Mouse (Mus musculus) 416B (cell line): ENCODE results near the gene Tom1l1.
A peak's percentile ranks its signal among the peaks of the same experiment; 100 is the strongest.

Source experiments
- DNase-seq: peaks from one replicate; pipeline ENCODE4 v3.0.0; 2011; ENCODE audit warnings: low read depth

Gene Tom1l1

DNA sequence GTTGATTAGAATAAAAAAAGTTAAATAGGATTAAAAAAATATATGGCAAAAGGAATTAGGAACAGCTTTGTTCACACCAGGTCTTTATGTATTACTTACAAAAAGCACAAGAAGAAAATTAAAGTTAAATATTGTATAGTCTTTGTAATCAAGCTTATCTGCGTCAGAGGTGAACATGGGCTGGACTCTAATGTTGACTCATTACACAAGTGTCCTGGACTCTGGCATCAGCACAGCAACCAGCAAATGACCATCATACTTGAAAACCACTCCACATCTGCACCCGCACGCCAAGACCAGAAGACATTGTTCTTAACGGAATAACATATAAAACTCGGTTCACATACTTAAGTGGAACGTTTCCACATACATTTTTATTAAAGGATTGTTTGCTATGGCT is 20.8 kb downstream of the Tom1l1 start:
- no peak for DNase-seq

GRCm38 (mm10) chr11:90666916-90667315 is 21.2 kb downstream of the Tom1l1 start:
- DNase-seq, result no peak

DNA sequence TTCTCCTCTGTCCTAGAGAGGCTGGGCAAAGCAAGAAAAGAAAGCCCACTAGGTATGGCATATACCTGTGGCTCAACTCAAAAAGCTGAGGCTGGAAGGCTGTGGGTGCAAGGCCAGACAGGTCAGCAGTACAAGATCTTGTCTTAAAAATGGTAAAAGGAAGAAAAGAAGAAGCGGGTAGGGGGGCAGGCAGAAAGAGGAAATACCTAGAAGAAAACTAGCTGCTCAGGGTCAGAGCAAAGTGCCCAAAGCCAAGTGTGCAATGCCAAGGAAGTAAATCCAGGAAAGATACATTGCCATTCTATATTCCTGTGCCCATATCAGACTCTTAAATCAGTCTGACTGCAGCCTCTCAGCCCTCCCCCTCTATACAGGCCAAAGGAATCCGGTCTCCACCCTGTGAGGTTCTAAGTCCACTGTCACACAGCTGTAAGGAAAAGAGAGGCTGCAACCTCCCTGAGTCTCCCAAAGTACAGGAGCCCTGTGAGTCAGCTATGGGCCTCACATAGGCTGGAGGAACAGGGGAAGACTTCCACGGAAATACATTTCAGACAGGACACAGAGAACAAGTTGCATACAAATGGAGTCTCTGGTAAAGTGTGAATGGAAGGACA is 21.9 kb downstream of the Tom1l1 start:
- no peak for DNase-seq

DNA sequence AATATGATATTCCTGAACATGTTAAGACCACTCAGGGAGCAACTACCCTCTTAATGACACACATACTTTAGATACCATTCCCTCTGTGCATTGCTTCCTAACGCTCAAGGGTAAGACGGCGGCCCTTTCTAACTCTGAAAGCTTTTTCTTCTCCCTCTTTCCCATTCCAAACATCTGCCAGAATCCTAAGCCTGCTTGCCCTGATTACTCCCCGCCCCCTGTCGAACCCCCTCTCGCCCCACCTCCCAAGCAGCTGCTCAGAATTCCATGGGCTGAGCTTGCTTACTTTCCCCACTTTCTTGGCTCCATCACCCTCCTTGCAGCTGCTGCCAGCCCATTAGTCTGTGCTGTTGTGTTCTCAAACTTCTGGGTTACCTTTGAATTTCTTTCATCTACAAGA is 23.0 kb downstream of the Tom1l1 start:
- DNase-seq, result no peak

DNA sequence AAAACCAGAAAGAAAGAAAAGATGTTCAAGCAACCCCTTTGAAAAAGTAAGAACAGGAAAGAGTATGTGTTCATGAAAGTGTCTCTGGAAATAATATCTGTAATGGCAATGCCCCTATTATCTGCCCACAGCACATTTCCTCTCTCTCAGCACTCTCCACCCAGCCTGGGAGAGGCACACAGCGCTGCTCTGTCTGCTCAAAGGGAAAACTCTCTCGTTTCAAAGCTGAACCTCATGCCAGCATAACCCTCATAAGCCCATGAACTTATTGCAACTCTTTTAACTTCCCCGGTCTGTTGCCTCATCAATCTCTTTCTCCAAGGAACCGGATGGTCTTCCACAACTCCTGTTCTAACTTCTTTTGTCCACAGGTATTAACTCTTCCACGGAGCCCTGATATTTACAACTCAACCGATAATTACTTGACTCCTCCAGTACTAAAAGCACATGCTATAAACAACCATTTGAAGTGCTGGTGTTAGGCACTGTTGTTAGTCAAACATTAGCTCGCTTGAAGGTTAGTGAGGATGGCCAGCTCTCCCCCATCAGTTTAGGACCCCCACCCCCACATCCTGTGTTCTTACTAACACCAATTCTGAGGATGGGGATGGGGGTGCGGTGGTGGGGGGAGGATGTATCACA is 23.7 kb downstream of the Tom1l1 start:
- DNase-seq, result peak; percentile 75

DNA sequence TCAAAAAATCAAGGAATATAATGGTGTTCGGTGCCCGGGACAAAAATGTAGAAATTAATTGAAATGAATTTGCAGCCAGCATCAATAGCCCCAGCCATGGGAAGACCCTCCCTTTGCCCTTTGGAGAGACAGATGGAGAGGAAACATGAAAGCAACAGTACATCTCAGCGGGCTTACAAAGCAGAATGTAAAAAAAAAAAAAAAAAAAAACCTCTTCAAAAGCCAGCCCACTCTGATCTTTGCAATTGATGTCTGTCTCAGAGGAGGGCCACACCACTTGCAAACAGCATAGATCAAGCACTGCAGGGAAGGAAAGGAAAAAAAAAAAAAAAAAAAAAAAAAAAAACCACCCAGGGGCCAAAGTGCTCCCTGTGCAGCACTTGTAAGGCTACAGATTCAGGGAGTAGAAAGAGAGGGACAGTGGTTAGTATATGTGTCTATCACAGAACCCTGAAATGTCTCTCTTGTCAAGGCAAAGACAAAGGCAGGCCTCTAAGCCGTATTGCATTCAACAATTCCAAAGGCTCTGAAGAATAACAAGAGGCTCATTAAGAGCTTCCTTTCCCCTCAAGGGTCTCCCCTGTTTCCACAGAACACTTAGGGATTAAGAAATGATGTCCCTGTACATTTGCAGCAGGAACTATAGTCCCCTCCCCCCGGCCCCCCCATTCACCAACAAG is 24.4 kb downstream of the Tom1l1 start:
- no peak for DNase-seq

DNA sequence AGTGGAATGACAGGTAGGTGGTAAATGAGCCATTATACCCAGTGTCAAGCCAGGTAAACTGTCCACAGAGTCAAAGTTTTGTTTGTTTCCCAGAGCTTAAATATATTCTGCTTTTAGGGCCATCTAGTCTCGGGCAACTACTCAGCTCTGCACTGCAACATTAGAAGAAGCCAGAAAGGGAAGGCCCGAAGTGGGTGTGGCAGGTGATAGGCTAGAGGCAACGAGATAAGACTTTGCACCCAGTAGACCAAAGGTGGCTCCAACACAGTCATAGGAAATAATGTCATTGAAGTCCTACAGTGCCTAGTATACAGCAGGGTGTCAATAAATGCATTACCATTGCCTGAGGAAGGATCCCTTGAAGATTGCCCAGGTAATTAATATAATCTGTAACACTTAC is 25.1 kb downstream of the Tom1l1 start:
- DNase-seq, result no peak

DNA sequence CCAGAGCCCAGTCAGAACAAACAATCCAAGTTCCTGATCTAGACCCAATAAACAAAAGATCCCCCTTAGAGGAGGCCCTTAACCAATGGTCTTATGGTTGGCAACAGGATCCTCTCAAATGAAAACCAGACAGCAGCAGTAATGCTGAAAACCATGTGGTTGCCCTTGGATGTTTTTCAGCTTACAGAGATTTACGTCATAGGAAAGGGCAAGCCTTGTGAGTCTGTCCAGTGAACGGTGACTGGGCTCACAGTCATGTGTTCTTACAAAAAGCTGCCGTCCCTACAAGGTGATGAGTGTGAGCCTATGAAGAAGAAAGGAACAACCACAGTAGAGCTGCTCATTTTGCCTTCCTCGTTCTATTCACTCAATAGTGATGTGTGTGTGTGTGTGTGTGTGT is 27.5 kb downstream of the Tom1l1 start:
- DNase-seq, result no peak

DNA sequence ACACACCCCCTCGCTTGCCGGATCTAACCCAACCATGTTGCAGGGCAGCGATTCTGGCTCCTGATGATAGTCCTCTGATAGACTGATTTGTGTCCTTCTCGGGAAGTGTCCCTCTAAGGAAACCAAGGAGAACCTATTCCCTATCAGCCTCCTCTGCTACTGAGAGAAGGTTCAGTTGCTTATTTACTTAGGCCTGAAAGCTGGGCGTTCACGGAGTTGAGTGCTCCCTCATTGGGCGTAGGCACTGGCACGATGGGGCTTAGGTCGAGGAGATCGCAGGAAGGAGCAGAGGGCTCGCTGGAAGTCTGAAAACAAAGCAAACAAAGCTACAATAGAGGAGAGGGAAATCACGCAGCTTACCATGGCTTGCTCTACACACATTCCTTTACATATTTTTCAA is 30.6 kb downstream of the Tom1l1 start:
- no peak for DNase-seq

GRCm38 (mm10) chr11:90652603-90653002 is 35.6 kb downstream of the Tom1l1 start:
- DNase-seq, result no peak

GRCm38 (mm10) chr11:90650231-90650885 is 37.8 kb downstream of the Tom1l1 start:
- DNase-seq, result no peak

- peak; percentile 15 for DNase-seq
Measured at GRCm38 (mm10) chr11:90649777-90650176, 38.4 kb downstream of the Tom1l1 start.

- peak; percentile 38 for DNase-seq
Measured at GRCm38 (mm10) chr11:90638312-90638830, 49.8 kb downstream of the Tom1l1 start.

DNA sequence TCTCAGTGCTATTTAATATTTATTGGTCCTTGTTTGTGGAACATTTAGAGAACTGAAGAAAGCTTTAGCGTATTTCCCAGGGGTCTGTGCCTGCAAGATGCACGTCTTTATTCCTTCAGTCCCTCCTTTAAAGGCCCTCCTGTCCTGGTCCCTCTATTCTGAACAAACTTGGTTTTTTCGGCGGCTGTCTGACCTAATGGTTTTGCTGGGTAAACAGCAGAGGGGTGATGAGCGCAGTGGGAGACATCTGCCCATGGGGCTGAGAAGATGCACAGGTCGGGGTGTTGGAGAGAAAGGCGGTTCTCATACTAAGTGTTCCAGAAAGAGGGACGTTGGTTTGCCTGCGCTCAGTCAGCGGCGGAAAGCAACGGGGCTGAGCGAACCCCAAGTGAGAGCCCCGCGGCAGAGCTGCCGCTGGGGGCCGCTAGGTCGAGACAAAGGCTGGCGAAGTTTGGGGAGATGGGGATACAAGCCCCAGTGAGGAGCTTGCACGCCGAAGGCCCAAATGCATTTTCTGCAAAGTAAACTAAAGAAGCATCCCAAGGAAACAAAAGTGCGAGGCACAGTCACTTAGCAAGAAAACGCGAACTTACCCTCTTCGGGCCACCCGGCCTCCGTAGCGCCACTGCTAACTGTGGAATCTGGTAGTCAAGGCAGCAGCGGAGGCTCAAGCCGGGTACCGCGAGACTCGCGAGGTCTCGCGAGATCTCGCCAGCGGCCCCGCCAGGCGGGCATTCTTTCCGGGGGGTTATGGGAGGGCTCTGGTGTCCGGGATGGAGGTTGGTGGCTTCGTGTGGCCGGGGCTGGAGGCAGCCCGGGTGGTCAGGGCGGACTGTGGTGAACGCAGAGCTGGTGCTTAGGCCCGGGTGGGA is 50.5 kb downstream of the Tom1l1 start, which contains the start of the genes Stxbp4 and Cox11:
Gene Stxbp4 (minus strand): TSS at position 645 of the 872 bp plus-strand sequence.
Gene Cox11 (plus strand): TSS at position 734 of the 872 bp plus-strand sequence.
- peak; percentile 96 for DNase-seq

DNA sequence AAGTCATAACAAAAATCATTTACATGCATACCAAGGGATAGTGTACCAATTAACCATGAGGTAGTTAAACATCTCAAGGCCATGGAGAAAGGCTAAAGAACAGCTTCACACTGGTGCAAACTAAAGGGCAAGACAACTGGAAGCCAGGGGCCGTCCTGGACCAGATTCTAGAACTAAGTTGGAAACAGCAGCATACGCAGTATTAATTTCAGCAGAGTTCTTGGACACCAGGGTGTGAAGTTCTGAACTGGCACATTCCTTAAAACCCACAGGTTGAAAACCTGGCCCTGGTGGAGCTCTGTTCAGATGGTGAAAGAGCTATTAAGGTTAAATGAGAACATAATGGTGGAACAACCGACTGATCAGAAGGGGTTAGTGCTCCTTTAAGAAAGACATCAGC is 53.5 kb downstream of the Tom1l1 start:
- no peak for DNase-seq

DNA sequence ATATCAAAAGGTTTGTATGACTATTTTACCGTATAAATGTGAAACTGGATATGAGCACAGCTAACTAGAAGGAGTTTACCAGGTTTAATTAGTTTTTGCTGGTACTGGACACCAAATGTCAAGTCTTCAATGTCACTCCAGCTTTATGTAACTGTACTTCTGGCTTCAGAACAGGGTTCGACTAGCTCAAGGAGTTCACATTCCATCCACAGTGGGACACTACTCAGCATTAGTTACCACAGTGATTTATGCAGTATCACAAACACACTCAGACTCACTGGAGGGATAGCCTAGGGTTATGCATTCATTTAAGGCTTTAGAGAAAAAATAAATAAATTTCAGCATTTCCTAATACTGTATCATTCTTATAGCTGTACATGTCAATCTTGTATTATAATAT is 55.7 kb downstream of the Tom1l1 start:
- DNase-seq, result no peak

DNA sequence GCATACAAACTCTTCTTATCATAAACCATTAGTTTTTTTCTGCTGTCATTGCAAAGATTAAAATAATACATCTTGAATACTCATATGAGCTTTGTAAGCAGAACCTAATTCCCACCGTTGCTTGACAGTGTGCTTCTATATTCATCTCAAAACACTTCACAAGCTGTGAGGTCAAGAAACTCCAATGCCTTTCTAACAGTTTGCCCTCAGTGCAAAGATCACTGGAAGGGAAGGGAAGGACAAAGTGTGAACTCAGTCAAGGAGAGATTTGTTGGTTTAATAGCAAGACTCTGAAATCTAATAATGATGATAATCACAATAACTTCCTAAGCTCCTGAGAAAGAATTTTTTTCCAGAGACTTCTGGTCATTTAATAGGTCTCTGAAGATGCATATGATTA is 60.4 kb downstream of the Tom1l1 start:
- DNase-seq, result no peak

GRCm38 (mm10) chr11:90625174-90625573 is 63.0 kb downstream of the Tom1l1 start:
- no peak for DNase-seq

DNA sequence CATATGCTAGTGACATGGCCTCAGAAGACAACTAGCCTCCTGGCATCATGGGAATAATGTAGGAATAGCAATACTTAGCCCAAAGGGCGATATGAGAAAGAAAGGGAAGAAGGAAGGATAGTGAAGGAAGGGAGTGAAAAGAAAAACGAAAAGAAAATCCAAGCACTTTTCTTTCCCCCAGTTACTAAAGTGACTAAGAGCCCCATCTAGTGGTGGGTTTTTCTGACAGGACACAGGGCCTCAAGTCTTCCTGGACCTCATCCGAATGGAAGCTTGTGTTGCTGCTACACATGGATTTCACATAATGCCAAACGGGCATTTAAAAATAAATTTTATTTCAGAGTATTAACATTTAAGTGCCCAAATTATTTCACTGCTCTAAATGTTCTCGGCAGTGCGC is 64.7 kb downstream of the Tom1l1 start:
- peak; percentile 69 for DNase-seq

- no peak for DNase-seq
Measured at GRCm38 (mm10) chr11:90622500-90622899, 65.7 kb downstream of the Tom1l1 start.

- DNase-seq, result no peak
Measured at GRCm38 (mm10) chr11:90622044-90622443, 66.1 kb downstream of the Tom1l1 start.

DNA sequence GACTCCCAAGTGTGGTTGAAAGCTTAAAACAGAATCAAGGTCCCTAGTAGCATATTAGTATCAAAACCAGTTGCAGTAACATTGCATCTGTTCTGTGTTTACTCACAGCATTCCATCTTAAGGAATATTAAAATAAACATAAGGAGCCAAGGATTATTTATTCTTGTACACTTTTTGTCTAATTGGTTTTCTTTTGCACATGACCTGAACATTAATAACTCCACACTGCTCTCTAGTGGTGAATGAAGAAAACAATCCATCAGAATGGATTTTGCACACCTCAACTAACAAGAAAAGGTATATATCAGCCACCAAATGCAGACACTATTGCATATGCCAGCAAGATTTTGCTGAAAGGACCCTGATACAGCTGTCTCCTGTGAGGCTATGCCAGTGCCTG is 71.7 kb downstream of the Tom1l1 start:
- DNase-seq, result peak; percentile 66
